Mouse (Mus musculus): ENCODE results near the gene Ndc80. TPM values are rescaled to one million over a fixed set of nuclear protein-coding genes. Genes with fewer than 3 reads are reported as not detected.
"Not testable (repeated sequence)": the region's sequence is repeated elsewhere in the genome, so short reads cannot be mapped to it uniquely, and the experiment has no call there.

The Ndc80 gene
- total and polyA plus RNA-seq, 2 experiments from 2014 or later, result 0.44 to 2.8 TPM

- Histone ChIP-seq H3K4me3 (ENCODE audit: low read depth, low read length) (peak overlapping the region; percentile 94), H3K4me1 (ENCODE audit: insufficient read depth, low read length) (peaks cover 6% of the 10 kb centered on the region), H3K9me3 (ENCODE audit: low read length) (no peaks in the 10 kb centered on the region), H3K36me3 (ENCODE audit: insufficient read depth, low read length) (no peaks in the 10 kb centered on the region), H3K27ac (ENCODE audit: low read depth, low read length) (peak overlapping the region; percentile 97), H3K9ac (replicated peaks; ENCODE audit: low read length, poor library complexity, severe bottlenecking) (peak overlapping the region; percentile 94), H3K27me3 (ENCODE audit: insufficient read depth, low read length) (no peaks in the 10 kb centered on the region), H3K4me2 (ENCODE audit: low read depth, low read length, poor library complexity, severe bottlenecking) (peak overlapping the region; percentile 71)
- no peak for TF ChIP-seq CTCF (IDR thresholded peaks at IDR 0.05)
- DNase-seq (ENCODE audit: low spot score) (peak; percentile 80), ATAC-seq (ENCODE audit: low FRiP score) (peak; percentile 85)
- under 1% methylated on average over 29 of the region's 31 CpGs for WGBS
Observed at GRCm38 (mm10) chr17:71475705-71476089, 51.0 kb downstream of the Ndc80 start.

DNA sequence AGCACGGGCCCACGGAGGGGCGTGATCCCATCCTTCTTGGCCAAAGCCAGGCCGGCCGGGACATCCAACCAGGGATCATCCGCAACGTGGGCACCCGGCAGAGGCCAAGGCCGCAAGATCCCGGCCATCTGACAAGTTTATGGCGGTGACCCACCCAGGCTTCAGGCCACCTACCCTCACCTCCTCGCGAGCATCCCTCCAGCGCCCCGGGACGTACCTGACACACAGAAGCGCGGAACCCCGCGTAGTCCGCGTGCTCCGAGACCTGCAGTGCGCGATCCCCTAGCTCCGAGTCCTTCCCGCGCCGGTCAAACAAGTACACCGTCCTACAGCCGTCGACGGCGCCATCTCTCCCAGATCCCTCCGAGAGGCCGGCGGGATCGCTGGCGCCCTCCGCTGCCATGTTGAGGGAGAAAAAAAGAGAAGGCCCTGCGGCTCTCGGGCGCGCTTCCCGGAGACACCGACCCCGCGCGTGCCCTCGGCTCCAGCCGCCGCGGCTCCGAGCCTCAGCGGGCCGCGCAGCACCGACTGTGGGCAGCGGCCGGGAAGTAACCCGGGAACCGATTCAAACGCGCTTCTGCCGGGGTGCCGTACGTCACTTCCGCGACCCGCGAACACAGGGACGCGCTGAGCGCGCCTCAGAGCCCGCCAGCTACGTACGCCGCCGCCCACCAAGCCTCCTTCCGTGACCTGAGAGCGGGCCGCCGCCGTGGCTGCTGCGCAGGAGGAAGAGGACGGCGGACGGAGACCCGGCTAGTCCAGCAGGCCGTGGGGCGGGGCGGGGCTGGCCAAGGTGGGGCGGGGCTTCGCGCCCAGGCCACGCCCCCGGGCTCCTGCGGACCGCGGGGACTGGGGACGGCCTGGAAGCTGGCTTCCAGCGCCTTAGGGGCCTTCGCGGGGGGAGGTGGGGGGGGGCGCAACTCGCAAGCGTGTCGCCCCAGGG, 51.6 kb downstream of the Ndc80 start, which contains the start of gene Smchd1:
Smchd1 (minus strand) TSS at position 582 of the 943 bp plus-strand sequence.
- Histone ChIP-seq H3K9ac (replicated peaks; ENCODE audit: low read length, poor library complexity, severe bottlenecking) (peak within 1 kb of the TSS; percentile 94), H3K27ac (ENCODE audit: low read depth, low read length) (peak within 1 kb of the TSS; percentile 97), H3K4me2 (ENCODE audit: low read depth, low read length, poor library complexity, severe bottlenecking) (peak within 1 kb of the TSS; percentile 71), H3K4me1 (ENCODE audit: insufficient read depth, low read length) (peaks cover 6% of the 10 kb centered on the region), H3K36me3 (ENCODE audit: insufficient read depth, low read length) (no peaks in the 10 kb centered on the region), H3K27me3 (ENCODE audit: insufficient read depth, low read length) (no peaks in the 10 kb centered on the region), H3K9me3 (ENCODE audit: low read length) (no peaks in the 10 kb centered on the region), H3K4me3 (ENCODE audit: low read depth, low read length) (peak within 1 kb of the TSS; percentile 94)
- ATAC-seq (ENCODE audit: low FRiP score) (peak; percentile 94), DNase-seq (ENCODE audit: low spot score) (peak; percentile 94)
- TF ChIP-seq CTCF (IDR thresholded peaks at IDR 0.05), result no peak
- WGBS, result under 1% methylated on average over 88 of the region's 109 CpGs

- ATAC-seq (ENCODE audit: low FRiP score) (no peak), DNase-seq (ENCODE audit: low spot score) (no peak)
- Histone ChIP-seq H3K9ac (replicated peaks; ENCODE audit: low read length, poor library complexity, severe bottlenecking) (peak overlapping the region; percentile 1; the same call in 1 of the 2 replicates), H3K27me3 (ENCODE audit: insufficient read depth, low read length) (no peaks in the 10 kb centered on the region), H3K4me3 (ENCODE audit: low read depth, low read length) (peak overlapping the region; percentile 94), H3K27ac (ENCODE audit: low read depth, low read length) (no peak overlapping the region), H3K9me3 (ENCODE audit: low read length) (no peaks in the 10 kb centered on the region), H3K36me3 (ENCODE audit: insufficient read depth, low read length) (no peaks in the 10 kb centered on the region), H3K4me1 (ENCODE audit: insufficient read depth, low read length) (peaks cover 6% of the 10 kb centered on the region), H3K4me2 (ENCODE audit: low read depth, low read length, poor library complexity, severe bottlenecking) (peak overlapping the region; percentile 71)
- 13% methylated on average over 8 of the region's 8 CpGs for WGBS
- no peak for TF ChIP-seq CTCF (IDR thresholded peaks at IDR 0.05)
Observed at GRCm38 (mm10) chr17:71474128-71474527, 52.5 kb downstream of the Ndc80 start.

DNA sequence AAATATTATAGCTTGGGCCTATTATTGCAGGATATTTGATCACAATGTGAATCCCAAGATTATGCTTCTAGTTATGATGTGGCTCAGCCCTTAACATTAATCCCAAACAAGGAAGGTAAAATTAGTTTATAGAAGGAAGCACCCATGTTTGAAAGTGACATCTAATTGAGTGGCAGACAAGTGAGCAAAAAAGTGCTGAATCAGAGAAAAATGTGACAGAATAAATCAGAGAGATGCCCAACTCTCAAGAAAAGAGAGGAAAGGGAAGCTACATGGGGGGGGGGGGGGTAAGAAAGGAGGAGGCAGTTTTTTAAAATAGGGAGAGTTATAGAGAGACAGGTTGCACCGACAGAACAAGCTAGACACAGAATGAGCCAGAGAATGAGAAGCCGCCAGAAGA, 55.4 kb downstream of the Ndc80 start:
- Histone ChIP-seq H3K4me1 (ENCODE audit: insufficient read depth, low read length) (peaks cover 6% of the 10 kb centered on the region), H3K27ac (ENCODE audit: low read depth, low read length) (no peak overlapping the region), H3K9me3 (ENCODE audit: low read length) (no peaks in the 10 kb centered on the region), H3K27me3 (ENCODE audit: insufficient read depth, low read length) (no peaks in the 10 kb centered on the region), H3K4me2 (ENCODE audit: low read depth, low read length, poor library complexity, severe bottlenecking) (no peak overlapping the region), H3K4me3 (ENCODE audit: low read depth, low read length) (no peak overlapping the region), H3K36me3 (ENCODE audit: insufficient read depth, low read length) (no peaks in the 10 kb centered on the region), H3K9ac (replicated peaks; ENCODE audit: low read length, poor library complexity, severe bottlenecking) (no peak overlapping the region)
- WGBS, result 66% methylated on average over 2 of the region's 2 CpGs
- TF ChIP-seq CTCF (IDR thresholded peaks at IDR 0.05), result no peak
- DNase-seq (ENCODE audit: low spot score) (no peak), ATAC-seq (ENCODE audit: low FRiP score) (no peak)

- no peak for ATAC-seq (ENCODE audit: low FRiP score)
- WGBS, result 92% methylated on average over 3 of the region's 3 CpGs
Observed at GRCm38 (mm10) chr17:71460312-71460711, 66.3 kb downstream of the Ndc80 start.

DNA sequence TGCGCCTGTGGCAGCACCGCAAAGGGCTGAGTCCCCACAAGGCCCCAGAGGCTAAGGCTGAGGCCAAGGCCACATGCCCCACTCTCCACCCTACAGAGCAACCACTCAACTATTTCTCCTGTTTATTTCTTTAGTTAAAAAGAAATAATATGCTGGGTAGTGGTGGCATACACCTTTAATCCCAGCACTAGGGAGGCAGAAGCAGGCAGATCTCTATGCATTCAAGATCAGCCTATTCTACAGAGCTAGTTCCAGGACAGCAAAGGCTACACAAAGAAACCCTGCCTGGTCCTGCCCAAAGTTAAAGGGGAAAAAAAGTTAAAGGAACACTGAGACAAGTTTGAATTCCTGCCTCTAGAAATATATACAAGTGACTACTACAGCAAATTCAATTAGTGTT, 66.8 kb downstream of the Ndc80 start, which contains the start of gene Gm4707:
Gm4707 (minus strand) TSS at position 101 of the 400 bp plus-strand sequence.
- ATAC-seq (ENCODE audit: low FRiP score) (no peak), DNase-seq (ENCODE audit: low spot score) (no peak)
- peaks cover 14% of the 10 kb centered on the region for H3K36me3 ChIP-seq (ENCODE audit: insufficient read depth, low read length)
- no peaks in the 10 kb centered on the region for H3K27me3 ChIP-seq (ENCODE audit: insufficient read depth, low read length)
- no peak within 1 kb of the TSS for H3K9ac ChIP-seq (replicated peaks; ENCODE audit: low read length, poor library complexity, severe bottlenecking)
- no peaks in the 10 kb centered on the region for H3K9me3 ChIP-seq (ENCODE audit: low read length)
- no peak for TF ChIP-seq CTCF (IDR thresholded peaks at IDR 0.05)
- H3K4me2 ChIP-seq (ENCODE audit: low read depth, low read length, poor library complexity, severe bottlenecking), result no peak within 1 kb of the TSS
- no peaks in the 10 kb centered on the region for H3K4me1 ChIP-seq (ENCODE audit: insufficient read depth, low read length)
- no peak within 1 kb of the TSS for H3K27ac ChIP-seq (ENCODE audit: low read depth, low read length)
- H3K4me3 ChIP-seq (ENCODE audit: low read depth, low read length), result no peak within 1 kb of the TSS
- 97% methylated on average over 2 of the region's 2 CpGs for WGBS

More at GRCm38 (mm10) chr17:71460312-71460711, 66.3 kb downstream of the Ndc80 start:
- H3K27me3 ChIP-seq (ENCODE audit: insufficient read depth, low read length), result no peaks in the 10 kb centered on the region
- no peaks in the 10 kb centered on the region for H3K4me1 ChIP-seq (ENCODE audit: insufficient read depth, low read length)
- no peak overlapping the region for H3K27ac ChIP-seq (ENCODE audit: low read depth, low read length)
- no peak overlapping the region for H3K4me2 ChIP-seq (ENCODE audit: low read depth, low read length, poor library complexity, severe bottlenecking)
- no peak overlapping the region for H3K9ac ChIP-seq (replicated peaks; ENCODE audit: low read length, poor library complexity, severe bottlenecking)
- H3K9me3 ChIP-seq (ENCODE audit: low read length), result no peaks in the 10 kb centered on the region
- peaks cover 11% of the 10 kb centered on the region for H3K36me3 ChIP-seq (ENCODE audit: insufficient read depth, low read length)
- TF ChIP-seq CTCF (IDR thresholded peaks at IDR 0.05), result no peak
- H3K4me3 ChIP-seq (ENCODE audit: low read depth, low read length), result no peak overlapping the region
- DNase-seq (ENCODE audit: low spot score), result no peak

DNA sequence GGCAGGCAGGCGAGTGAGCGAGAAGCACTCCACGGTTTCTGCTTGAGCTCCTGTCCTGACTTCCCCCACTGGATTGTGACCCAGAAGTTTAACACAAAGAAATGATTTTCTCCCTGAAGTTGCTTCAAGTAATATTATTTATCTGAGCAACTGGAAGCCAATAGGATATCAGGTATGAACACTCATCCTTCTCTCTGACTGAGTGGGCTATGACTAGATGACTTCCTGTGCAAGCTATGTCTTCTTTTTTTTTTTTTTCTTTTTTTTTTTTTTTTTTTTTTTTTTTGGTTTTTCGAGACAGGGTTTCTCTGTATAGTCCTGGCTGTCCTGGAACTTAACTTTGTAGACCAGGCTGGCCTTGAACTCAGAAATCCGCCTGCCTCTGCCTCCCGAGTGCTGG, 69.3 kb downstream of the Ndc80 start:
- H3K36me3 ChIP-seq (ENCODE audit: insufficient read depth, low read length); H3K4me3 ChIP-seq (ENCODE audit: low read depth, low read length); H3K4me2 ChIP-seq (ENCODE audit: low read depth, low read length, poor library complexity, severe bottlenecking); H3K4me1 ChIP-seq (ENCODE audit: insufficient read depth, low read length); H3K9me3 ChIP-seq (ENCODE audit: low read length); H3K27me3 ChIP-seq (ENCODE audit: insufficient read depth, low read length); H3K27ac ChIP-seq (ENCODE audit: low read depth, low read length); DNase-seq (ENCODE audit: low spot score); ATAC-seq (ENCODE audit: low FRiP score); H3K9ac ChIP-seq (replicated peaks; ENCODE audit: low read length, poor library complexity, severe bottlenecking): not testable (repeated sequence)
- 96% methylated on average over 6 of the region's 6 CpGs for whole genome bisulfite sequencing

Data from midbrain, postnatal 0 days (tissue).